Mouse (Mus musculus) G1E (cell line): ENCODE data around the gene Agap1.

Source experiments
- CTCF ChIP-seq: IDR thresholded peaks from 2 replicates; pipeline ENCODE4 v1.5.1; 2012; ENCODE audit warnings: low read depth, low read length, inconsistent platforms, mixed read lengths
- GATA1 ChIP-seq: IDR thresholded peaks from 2 replicates; pipeline ENCODE4 v1.6.1; 2012; ENCODE audit warnings: borderline replicate concordance, low read length, inconsistent platforms, mixed read lengths
- POLR2AphosphoS5 ChIP-seq: IDR thresholded peaks from 2 replicates; pipeline ENCODE4 v1.6.1; 2012; ENCODE audit warnings: low read depth, low read length, inconsistent platforms; ENCODE audit not compliant: insufficient replicate concordance

DNA sequence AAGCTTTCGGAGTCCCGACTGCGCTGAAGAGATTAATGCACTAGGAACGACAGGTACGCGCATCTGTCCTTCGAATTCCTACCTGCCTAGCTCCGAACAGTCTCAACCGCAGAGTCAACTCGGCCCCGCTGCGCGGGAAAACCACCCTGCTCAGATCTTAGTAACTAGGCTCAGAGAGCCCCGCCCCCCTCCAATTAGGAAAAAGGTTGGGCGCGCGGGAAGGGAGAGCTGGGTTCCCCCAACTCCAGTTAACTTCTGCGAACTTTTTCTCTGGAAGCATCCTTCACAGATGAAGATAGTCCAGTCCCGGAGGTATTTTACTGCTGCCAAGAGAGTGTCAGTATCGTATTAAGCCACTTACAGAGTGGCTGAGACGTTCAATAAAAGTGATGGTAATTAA is 479.2 kb downstream of the Agap1 start:
- no peak for TF ChIP-seq CTCF
- TF ChIP-seq GATA1, result no peak
- no peak for TF ChIP-seq POLR2AphosphoS5
